Mouse (Mus musculus): ENCODE data around the gene Fads6. TPM values are rescaled to one million over a fixed set of nuclear protein-coding genes. Genes with fewer than 3 reads are reported as not detected.

Gene Fads6
- total RNA-seq, 1 experiment: 2.1 TPM

GRCm38 (mm10) chr11:115247240-115247639 is 50.2 kb downstream of the Fads6 start:
- TF ChIP-seq HCFC1 (IDR thresholded peaks at IDR 0.05; ENCODE audit: borderline replicate concordance, insufficient read depth, low read length): no peak
- H3K27ac ChIP-seq (ENCODE audit: insufficient read depth, low read depth, low read length, poor library complexity, severe bottlenecking): no peak overlapping the region
- H3K4me3 ChIP-seq (ENCODE audit: insufficient read depth in 1 of 2, low read depth in 1 of 2, low read length in 2 of 2, poor library complexity in 1 of 2, severe bottlenecking in 1 of 2): no peak overlapping the region
- peaks cover 6% of the 10 kb centered on the region; the same call in 1 of the 2 replicates for H3K36me3 ChIP-seq (ENCODE audit: control insufficient read depth, insufficient read depth, low read length, poor library complexity, severe bottlenecking)
- no peaks in the 10 kb centered on the region for H3K9me3 ChIP-seq (ENCODE audit: control insufficient read depth, insufficient read depth, low read depth, low read length)
- peaks cover 10 to 41% of the 10 kb centered on the region in 2 experiments; a peak in 3 of 4 replicates for H3K4me1 ChIP-seq (ENCODE audit: control insufficient read depth in 2 of 2, insufficient read depth in 2 of 2, low read length in 2 of 2, poor library complexity in 1 of 2)
- no peak for DNase-seq (ENCODE audit: low read depth, low spot score)
- in situ Hi-C loops (cut with MboI; ENCODE audit: low sequenced_read_pairs in 2 of 2, unreplicated experiment in 2 of 2): no loop called here
- no peak overlapping the region for H3K9ac ChIP-seq (ENCODE audit: insufficient read depth, low read depth, low read length, poor library complexity, severe bottlenecking)

- no peak overlapping the region for H3K9ac ChIP-seq (ENCODE audit: insufficient read depth, low read depth, low read length, poor library complexity, severe bottlenecking)
- TF ChIP-seq HCFC1 (IDR thresholded peaks at IDR 0.05; ENCODE audit: borderline replicate concordance, insufficient read depth, low read length): no peak
- TF ChIP-seq ZNF384 (IDR thresholded peaks at IDR 0.05; ENCODE audit: low read depth, low read length): no peak
- no peak for TF ChIP-seq MAFK (IDR thresholded peaks at IDR 0.05; ENCODE audit: insufficient read depth, low read depth, low read length)
- TF ChIP-seq CHD2 (IDR thresholded peaks at IDR 0.05; ENCODE audit: low read depth, low read length): no peak
- no peak for TF ChIP-seq ZC3H11A (IDR thresholded peaks at IDR 0.05; ENCODE audit: borderline replicate concordance, low read depth, low read length)
- DNase-seq (ENCODE audit: low read depth, low spot score): no peak
- H3K36me3 ChIP-seq (ENCODE audit: control insufficient read depth, insufficient read depth, low read length, poor library complexity, severe bottlenecking): peaks cover 6% of the 10 kb centered on the region; the same call in 1 of the 2 replicates
- H3K4me3 ChIP-seq (ENCODE audit: insufficient read depth in 1 of 2, low read depth in 1 of 2, low read length in 2 of 2, poor library complexity in 1 of 2, severe bottlenecking in 1 of 2): no peak overlapping the region
- H3K9me3 ChIP-seq (ENCODE audit: control insufficient read depth, insufficient read depth, low read depth, low read length): no peaks in the 10 kb centered on the region
- peaks cover 10 to 41% of the 10 kb centered on the region in 2 experiments; a peak in 3 of 4 replicates for H3K4me1 ChIP-seq (ENCODE audit: control insufficient read depth in 2 of 2, insufficient read depth in 2 of 2, low read length in 2 of 2, poor library complexity in 1 of 2)
- no peak overlapping the region for H3K27ac ChIP-seq (ENCODE audit: insufficient read depth, low read depth, low read length, poor library complexity, severe bottlenecking)
- in situ Hi-C loops (cut with MboI; ENCODE audit: low sequenced_read_pairs in 2 of 2, unreplicated experiment in 2 of 2): no loop called here
Observed at GRCm38 (mm10) chr11:115246386-115246785, 51.1 kb downstream of the Fads6 start.

- in situ Hi-C loops (cut with MboI; ENCODE audit: low sequenced_read_pairs in 2 of 2, unreplicated experiment in 2 of 2): no loop called here
- TF ChIP-seq MAFK (IDR thresholded peaks at IDR 0.05; ENCODE audit: insufficient read depth, low read depth, low read length) (no peak), HCFC1 (IDR thresholded peaks at IDR 0.05; ENCODE audit: borderline replicate concordance, insufficient read depth, low read length) (no peak), CHD2 (IDR thresholded peaks at IDR 0.05; ENCODE audit: low read depth, low read length) (no peak), ZNF384 (IDR thresholded peaks at IDR 0.05; ENCODE audit: low read depth, low read length) (no peak), ZC3H11A (IDR thresholded peaks at IDR 0.05; ENCODE audit: borderline replicate concordance, low read depth, low read length) (no peak)
- no peak for DNase-seq (ENCODE audit: low read depth, low spot score)
- Histone ChIP-seq H3K9me3 (ENCODE audit: control insufficient read depth, insufficient read depth, low read depth, low read length) (no peaks in the 10 kb centered on the region), H3K4me3 (ENCODE audit: insufficient read depth in 1 of 2, low read depth in 1 of 2, low read length in 2 of 2, poor library complexity in 1 of 2, severe bottlenecking in 1 of 2) (no peak overlapping the region), H3K36me3 (ENCODE audit: control insufficient read depth, insufficient read depth, low read length, poor library complexity, severe bottlenecking) (peaks cover 6% of the 10 kb centered on the region; the same call in 1 of the 2 replicates), H3K27ac (ENCODE audit: insufficient read depth, low read depth, low read length, poor library complexity, severe bottlenecking) (no peak overlapping the region), H3K4me1 (ENCODE audit: control insufficient read depth in 2 of 2, insufficient read depth in 2 of 2, low read length in 2 of 2, poor library complexity in 1 of 2) (peaks cover 10 to 35% of the 10 kb centered on the region in 2 experiments; a peak in 3 of 4 replicates), H3K9ac (ENCODE audit: insufficient read depth, low read depth, low read length, poor library complexity, severe bottlenecking) (no peak overlapping the region)
Observed at GRCm38 (mm10) chr11:115244840-115245239, 52.6 kb downstream of the Fads6 start.

- TF ChIP-seq MAFK (IDR thresholded peaks at IDR 0.05; ENCODE audit: insufficient read depth, low read depth, low read length) (no peak), ZC3H11A (IDR thresholded peaks at IDR 0.05; ENCODE audit: borderline replicate concordance, low read depth, low read length) (no peak), HCFC1 (IDR thresholded peaks at IDR 0.05; ENCODE audit: borderline replicate concordance, insufficient read depth, low read length) (no peak), ZNF384 (IDR thresholded peaks at IDR 0.05; ENCODE audit: low read depth, low read length) (no peak), CHD2 (IDR thresholded peaks at IDR 0.05; ENCODE audit: low read depth, low read length) (no peak)
- peaks cover 6% of the 10 kb centered on the region; the same call in 1 of the 2 replicates for H3K36me3 ChIP-seq (ENCODE audit: control insufficient read depth, insufficient read depth, low read length, poor library complexity, severe bottlenecking)
- no peak for DNase-seq (ENCODE audit: low read depth, low spot score)
- H3K4me1 ChIP-seq (ENCODE audit: control insufficient read depth in 2 of 2, insufficient read depth in 2 of 2, low read length in 2 of 2, poor library complexity in 1 of 2): peaks cover 10 to 29% of the 10 kb centered on the region in 2 experiments; a peak in 3 of 4 replicates
- no peak overlapping the region for H3K27ac ChIP-seq (ENCODE audit: insufficient read depth, low read depth, low read length, poor library complexity, severe bottlenecking)
- in situ Hi-C loops (cut with MboI; ENCODE audit: low sequenced_read_pairs in 2 of 2, unreplicated experiment in 2 of 2): no loop called here
- no peaks in the 10 kb centered on the region for H3K9me3 ChIP-seq (ENCODE audit: control insufficient read depth, insufficient read depth, low read depth, low read length)
- no peak overlapping the region for H3K4me3 ChIP-seq (ENCODE audit: insufficient read depth in 1 of 2, low read depth in 1 of 2, low read length in 2 of 2, poor library complexity in 1 of 2, severe bottlenecking in 1 of 2)
- H3K9ac ChIP-seq (ENCODE audit: insufficient read depth, low read depth, low read length, poor library complexity, severe bottlenecking): no peak overlapping the region
Observed at GRCm38 (mm10) chr11:115243783-115244182, 53.7 kb downstream of the Fads6 start.

GRCm38 (mm10) chr11:115242746-115243145 is 54.7 kb downstream of the Fads6 start:
- peaks cover 6% of the 10 kb centered on the region; the same call in 1 of the 2 replicates for H3K36me3 ChIP-seq (ENCODE audit: control insufficient read depth, insufficient read depth, low read length, poor library complexity, severe bottlenecking)
- H3K9ac ChIP-seq (ENCODE audit: insufficient read depth, low read depth, low read length, poor library complexity, severe bottlenecking): no peak overlapping the region
- no peak overlapping the region for H3K27ac ChIP-seq (ENCODE audit: insufficient read depth, low read depth, low read length, poor library complexity, severe bottlenecking)
- TF ChIP-seq MAFK (IDR thresholded peaks at IDR 0.05; ENCODE audit: insufficient read depth, low read depth, low read length) (no peak), HCFC1 (IDR thresholded peaks at IDR 0.05; ENCODE audit: borderline replicate concordance, insufficient read depth, low read length) (no peak), ZNF384 (IDR thresholded peaks at IDR 0.05; ENCODE audit: low read depth, low read length) (no peak), ZC3H11A (IDR thresholded peaks at IDR 0.05; ENCODE audit: borderline replicate concordance, low read depth, low read length) (no peak), CHD2 (IDR thresholded peaks at IDR 0.05; ENCODE audit: low read depth, low read length) (no peak)
- in situ Hi-C loops (cut with MboI; ENCODE audit: low sequenced_read_pairs in 2 of 2, unreplicated experiment in 2 of 2): no loop called here
- peaks cover 7 to 25% of the 10 kb centered on the region in 2 experiments; a peak in 3 of 4 replicates for H3K4me1 ChIP-seq (ENCODE audit: control insufficient read depth in 2 of 2, insufficient read depth in 2 of 2, low read length in 2 of 2, poor library complexity in 1 of 2)
- no peaks in the 10 kb centered on the region for H3K9me3 ChIP-seq (ENCODE audit: control insufficient read depth, insufficient read depth, low read depth, low read length)
- DNase-seq (ENCODE audit: low read depth, low spot score): no peak
- no peak overlapping the region for H3K4me3 ChIP-seq (ENCODE audit: insufficient read depth in 1 of 2, low read depth in 1 of 2, low read length in 2 of 2, poor library complexity in 1 of 2, severe bottlenecking in 1 of 2)
